ENCODE assay signal across 21 mouse cellular contexts in genomic region chr2:52733659-52734058, GRCm38 (mm10). TPM values are rescaled to one million over a fixed set of nuclear protein-coding genes. Genes with fewer than 3 reads are reported as not detected.
DNase-seq lines count a peak whose midpoint lies in the region; ATAC-seq and TF ChIP-seq lines count a peak whose summit lies in the region.
"Had no signal": no experiment of that assay in that cellular context is flagged by ENCODE, and none has a peak within 500 bp of the region (broad histone marks: within the 10 kb centered on the region; RNA-seq: fewer than 3 reads in every experiment).

No protein-coding gene starts in this region.

- TF ChIP-seq EP300 in lung, postnatal 0 days (IDR thresholded peaks at IDR 0.05): no peak; the same call in 1 of the 2 replicates

- H3K4me1 ChIP-seq in lung, postnatal 0 days (ENCODE audit: insufficient read depth, low read depth, low read length): peaks cover 7% of the 10 kb centered on the region; the same call in 1 of the 2 replicates
- no peaks in the 10 kb centered on the region for H3K4me1 ChIP-seq in kidney, embryonic 15.5 days
- H3K4me1 ChIP-seq: embryonic facial prominence, embryonic 15.5 days; forebrain, embryonic 10.5 days had no signal

- TF ChIP-seq CTCF in lung, postnatal 0 days (IDR thresholded peaks at IDR 0.05): no peak

- H3K9ac ChIP-seq in lung, postnatal 0 days (replicated peaks; ENCODE audit: low read depth): no peak overlapping the region
- no peak overlapping the region for H3K9ac ChIP-seq in kidney, embryonic 15.5 days
- H3K9ac ChIP-seq: embryonic facial prominence, embryonic 13.5 days; embryonic facial prominence, embryonic 15.5 days; forebrain, embryonic 12.5 days had no signal

- no peak overlapping the region for H3K27ac ChIP-seq in lung, postnatal 0 days (ENCODE audit: low read length)
- no peak overlapping the region for H3K27ac ChIP-seq in kidney, embryonic 15.5 days
- H3K27ac ChIP-seq: embryonic facial prominence, embryonic 13.5 days; embryonic facial prominence, embryonic 15.5 days; forebrain, embryonic 10.5 days; forebrain, embryonic 12.5 days had no signal

- no peak overlapping the region for H3K4me2 ChIP-seq in lung, postnatal 0 days (replicated peaks; ENCODE audit: low read depth, low read length)
- H3K4me2 ChIP-seq in kidney, embryonic 15.5 days: no peak overlapping the region
- H3K4me2 ChIP-seq: embryonic facial prominence, embryonic 13.5 days; embryonic facial prominence, embryonic 15.5 days; forebrain, embryonic 12.5 days had no signal

- H3K27me3 ChIP-seq in lung, postnatal 0 days (replicated peaks; ENCODE audit: insufficient read depth, low read length): no peaks in the 10 kb centered on the region
- no peaks in the 10 kb centered on the region for H3K27me3 ChIP-seq in kidney, embryonic 15.5 days
- H3K27me3 ChIP-seq: embryonic facial prominence, embryonic 13.5 days; embryonic facial prominence, embryonic 15.5 days; forebrain, embryonic 12.5 days had no signal

- H3K9me3 ChIP-seq in lung, postnatal 0 days (ENCODE audit: low read length): no peaks in the 10 kb centered on the region
- no peaks in the 10 kb centered on the region for H3K9me3 ChIP-seq in kidney, embryonic 15.5 days (replicated peaks)
- H3K9me3 ChIP-seq: embryonic facial prominence, embryonic 13.5 days; embryonic facial prominence, embryonic 15.5 days; forebrain, embryonic 10.5 days; forebrain, embryonic 12.5 days had no signal

- WGBS in lung, postnatal 0 days: 61% methylated on average over 7 of the region's 7 CpGs
- WGBS in kidney, embryonic 15.5 days: 91% methylated on average over 7 of the region's 7 CpGs

- DNase-seq in lung, postnatal 0 days (ENCODE audit: low spot score): peak; percentile 59
- DNase-seq in lung, postnatal 14 days: no peak
- DNase-seq in lung, postnatal 36 days: peak; percentile 30
- DNase-seq in lung, postnatal 10 days: no peak
- DNase-seq: adrenal gland, adult 2 months; adrenal gland, postnatal 10 days; adrenal gland, postnatal 25 days; cerebellum, adult 11 months; cerebellum, adult 18-20 months; cerebellum, adult 8-10 months; cerebellum, adult 9-11 months; cerebellum, postnatal 36 days; embryo, embryonic 11 days had no signal

- ATAC-seq in lung, postnatal 0 days: peak; percentile 83
- no peak for ATAC-seq in kidney, embryonic 15.5 days (replicated peaks; ENCODE audit: low FRiP score)
- ATAC-seq: forebrain, embryonic 14.5 days; forebrain, embryonic 16.5 days had no signal

- no peaks in the 10 kb centered on the region for H3K36me3 ChIP-seq in lung, postnatal 0 days (ENCODE audit: insufficient read depth, low read length)
- peaks cover 6% of the 10 kb centered on the region for H3K36me3 ChIP-seq in kidney, embryonic 15.5 days
- H3K36me3 ChIP-seq: embryonic facial prominence, embryonic 15.5 days; forebrain, embryonic 12.5 days had no signal

- H3K4me3 ChIP-seq in lung, postnatal 0 days (ENCODE audit: low read depth, low read length): no peak overlapping the region
- no peak overlapping the region for H3K4me3 ChIP-seq in kidney, embryonic 15.5 days (replicated peaks)
- H3K4me3 ChIP-seq: embryonic facial prominence, embryonic 13.5 days; embryonic facial prominence, embryonic 15.5 days; erythroblast, embryonic 14.5 days; forebrain, embryonic 10.5 days; forebrain, embryonic 12.5 days had no signal

RNA-seq across cellular contexts. Expression of gene Stam2, which starts 8.4 kb away (rescaled TPM):
- 26.9 and 28.5 TPM in 2 replicates for polyA plus RNA-seq in lung, postnatal 0 days (2015; fragmentation: Nextera tagmentation; extraction: Ambion mirVana)
- polyA plus RNA-seq in kidney, embryonic 15.5 days (2015; fragmentation: Nextera tagmentation; extraction: Ambion mirVana): 34.9 and 37.5 TPM in 2 replicates

RNA-seq across cellular contexts. Expression of gene Cacnb4, which starts 57.0 kb away (rescaled TPM):
- polyA plus RNA-seq in lung, postnatal 0 days (2015; fragmentation: Nextera tagmentation; extraction: Ambion mirVana): 1.5 and 1.7 TPM in 2 replicates
- 2.6 and 3.7 TPM in 2 replicates for polyA plus RNA-seq in kidney, embryonic 15.5 days (2015; fragmentation: Nextera tagmentation; extraction: Ambion mirVana)
- polyA plus RNA-seq: adrenal gland, adult 2 months; erythroblast, embryonic 14.5 days had no signal

Comparison
In these comparisons a context has a peak if more than half of its experiments do, and no peak if none do; other contexts are left out.
1. DNase-seq: peak in lung, postnatal 0 days (single experiment) and lung, postnatal 36 days (single experiment); none in lung, postnatal 14 days (single experiment) and lung, postnatal 10 days (single experiment).